Comparison of ENCODE assay signal across 12 mouse cellular contexts in genomic region chr4:137313511-137313910, GRCm38 (mm10). TPM values are rescaled to one million over a fixed set of nuclear protein-coding genes. Genes with fewer than 3 reads are reported as not detected.
DNase-seq lines count a peak whose midpoint lies in the region; ATAC-seq and TF ChIP-seq lines count a peak whose summit lies in the region.
"Had no signal": no experiment of that assay in that cellular context is flagged by ENCODE, and none has a peak within 500 bp of the region (broad histone marks: within the 10 kb centered on the region; RNA-seq: fewer than 3 reads in every experiment).

No protein-coding gene starts in this region.

- H3K4me2 ChIP-seq in hindbrain, postnatal 0 days (ENCODE audit: low read depth, low read length): no peak overlapping the region
- H3K4me2 ChIP-seq in hindbrain, embryonic 12.5 days (replicated peaks): no peak overlapping the region
- H3K4me2 ChIP-seq in midbrain, postnatal 0 days (ENCODE audit: low read depth, low read length, poor library complexity, severe bottlenecking): no peak overlapping the region
- H3K4me2 ChIP-seq in midbrain, embryonic 16.5 days (ENCODE audit: low read length): no peak overlapping the region
- H3K4me2 ChIP-seq: liver, embryonic 13.5 days had no signal

- 45% methylated on average over 2 of the region's 2 CpGs for WGBS in hindbrain, postnatal 0 days
- 71% methylated on average over 2 of the region's 2 CpGs for WGBS in hindbrain, embryonic 12.5 days
- 50% methylated on average over 2 of the region's 2 CpGs for WGBS in midbrain, postnatal 0 days
- WGBS in midbrain, embryonic 16.5 days: 62% methylated on average over 2 of the region's 2 CpGs

- H3K36me3 ChIP-seq in hindbrain, postnatal 0 days (ENCODE audit: insufficient read depth, low read length): no peaks in the 10 kb centered on the region
- H3K36me3 ChIP-seq in hindbrain, embryonic 12.5 days: peaks cover 12% of the 10 kb centered on the region; the same call in 1 of the 2 replicates
- no peaks in the 10 kb centered on the region for H3K36me3 ChIP-seq in midbrain, postnatal 0 days (ENCODE audit: insufficient read depth, low read length)
- H3K36me3 ChIP-seq in midbrain, embryonic 16.5 days (ENCODE audit: control insufficient read depth, insufficient read depth, low read length): peaks cover 4% of the 10 kb centered on the region; the same call in 1 of the 2 replicates

- H3K27me3 ChIP-seq in hindbrain, postnatal 0 days (ENCODE audit: insufficient read depth, low read length): no peaks in the 10 kb centered on the region
- H3K27me3 ChIP-seq in hindbrain, embryonic 12.5 days: no peaks in the 10 kb centered on the region
- H3K27me3 ChIP-seq in midbrain, postnatal 0 days (ENCODE audit: insufficient read depth, low read length): no peaks in the 10 kb centered on the region
- no peaks in the 10 kb centered on the region for H3K27me3 ChIP-seq in midbrain, embryonic 16.5 days (ENCODE audit: control insufficient read depth, insufficient read depth, low read depth, low read length)
- H3K27me3 ChIP-seq: liver, embryonic 13.5 days had no signal

- DNase-seq in hindbrain, postnatal 0 days (ENCODE audit: low spot score): peak; percentile 77
- peak; percentile 67 for DNase-seq in midbrain, postnatal 0 days (ENCODE audit: low spot score)
- peak; percentile 57 for DNase-seq in brain, embryonic 14.5 days (ENCODE audit: low read depth)
- no peak for DNase-seq in frontal cortex, postnatal 10 days (ENCODE audit: low spot score in 2 of 2)
- DNase-seq in thymus, postnatal 4 days: no peak
- DNase-seq: heart, postnatal 14 days; kidney, postnatal 36 days; liver, embryonic 13.5 days; right cerebral cortex, postnatal 25 days had no signal

- H3K27ac ChIP-seq in hindbrain, postnatal 0 days: no peak overlapping the region
- H3K27ac ChIP-seq in hindbrain, embryonic 12.5 days: no peak overlapping the region
- H3K27ac ChIP-seq in midbrain, postnatal 0 days (ENCODE audit: low read depth, low read length): no peak overlapping the region
- no peak overlapping the region for H3K27ac ChIP-seq in midbrain, embryonic 16.5 days (ENCODE audit: low read length)
- H3K27ac ChIP-seq: liver, embryonic 13.5 days had no signal

- TF ChIP-seq CTCF in hindbrain, postnatal 0 days (IDR thresholded peaks at IDR 0.05; ENCODE audit: low read depth): peak; percentile 52
- peak; percentile 67 for TF ChIP-seq CTCF in midbrain, postnatal 0 days (IDR thresholded peaks at IDR 0.05)
- 0 out of 2 replicates have a peak, but pooled peaks have one; percentile 6 for TF ChIP-seq CTCF in brain, embryonic 14.5 days (IDR thresholded peaks at IDR 0.05; ENCODE audit: borderline replicate concordance, extremely low read depth, insufficient read depth, insufficient read length)

- ATAC-seq in hindbrain, postnatal 0 days: no peak
- ATAC-seq in hindbrain, embryonic 12.5 days (ENCODE audit: low FRiP score): no peak
- no peak for ATAC-seq in midbrain, postnatal 0 days (ENCODE audit: low FRiP score)
- ATAC-seq in midbrain, embryonic 16.5 days: no peak

- no peak overlapping the region for H3K9ac ChIP-seq in hindbrain, postnatal 0 days (replicated peaks; ENCODE audit: low read length)
- H3K9ac ChIP-seq in hindbrain, embryonic 12.5 days: no peak overlapping the region
- H3K9ac ChIP-seq in midbrain, postnatal 0 days (replicated peaks; ENCODE audit: low read length, poor library complexity, severe bottlenecking): no peak overlapping the region
- H3K9ac ChIP-seq in midbrain, embryonic 16.5 days (ENCODE audit: low read depth, low read length): no peak overlapping the region
- H3K9ac ChIP-seq: liver, embryonic 13.5 days had no signal

- H3K4me3 ChIP-seq in hindbrain, postnatal 0 days (ENCODE audit: low read length): no peak overlapping the region
- H3K4me3 ChIP-seq in hindbrain, embryonic 12.5 days: no peak overlapping the region
- H3K4me3 ChIP-seq in midbrain, postnatal 0 days (ENCODE audit: low read depth, low read length): no peak overlapping the region
- no peak overlapping the region for H3K4me3 ChIP-seq in midbrain, embryonic 16.5 days (ENCODE audit: low read depth, low read length)
- H3K4me3 ChIP-seq: liver, embryonic 13.5 days; myocyte had no signal

- no peak for TF ChIP-seq POLR2A in brain, embryonic 14.5 days (IDR thresholded peaks at IDR 0.05; ENCODE audit: borderline replicate concordance, extremely low read depth, insufficient read depth, insufficient read length, poor library complexity, severe bottlenecking)

- H3K9me3 ChIP-seq in hindbrain, postnatal 0 days (ENCODE audit: low read length): no peaks in the 10 kb centered on the region
- H3K9me3 ChIP-seq in hindbrain, embryonic 12.5 days (replicated peaks): no peaks in the 10 kb centered on the region
- H3K9me3 ChIP-seq in midbrain, postnatal 0 days (ENCODE audit: low read length): no peaks in the 10 kb centered on the region
- H3K9me3 ChIP-seq in midbrain, embryonic 16.5 days (replicated peaks; ENCODE audit: control insufficient read depth, low read length, poor library complexity, severe bottlenecking): no peaks in the 10 kb centered on the region
- H3K9me3 ChIP-seq: liver, embryonic 13.5 days had no signal

- H3K4me1 ChIP-seq in hindbrain, postnatal 0 days (ENCODE audit: insufficient read depth, low read length): no peaks in the 10 kb centered on the region
- no peaks in the 10 kb centered on the region for H3K4me1 ChIP-seq in hindbrain, embryonic 12.5 days
- H3K4me1 ChIP-seq in midbrain, postnatal 0 days (ENCODE audit: insufficient read depth, low read length): no peaks in the 10 kb centered on the region
- peaks cover 4% of the 10 kb centered on the region; the same call in 1 of the 2 replicates for H3K4me1 ChIP-seq in midbrain, embryonic 16.5 days (ENCODE audit: control insufficient read depth, insufficient read depth, low read length)

RNA-seq across cellular contexts. Expression of gene Wnt4, which starts 36.2 kb away (rescaled TPM):
- 3.1 and 3.8 TPM in 2 replicates for total RNA-seq in hindbrain, postnatal 0 days (2014; rRNA removed)
- polyA plus RNA-seq in hindbrain, postnatal 0 days (2015; fragmentation: Nextera tagmentation; extraction: Ambion mirVana): 3.2 and 3.4 TPM in 2 replicates
- polyA plus RNA-seq in hindbrain, embryonic 12.5 days (2016; fragmentation: Nextera tagmentation; extraction: Ambion mirVana): 3.7 and 5.0 TPM in 2 replicates
- 5.6 and 6.3 TPM in 2 replicates for total RNA-seq in midbrain, postnatal 0 days (2014; rRNA removed)
- polyA plus RNA-seq in midbrain, postnatal 0 days (2015; fragmentation: Nextera tagmentation; extraction: Ambion mirVana): 5.2 and 6.0 TPM in 2 replicates
- polyA plus RNA-seq in midbrain, embryonic 16.5 days (2015; fragmentation: Nextera tagmentation; extraction: Ambion mirVana): 1.6 and 2.7 TPM in 2 replicates
- 2.1 and 4.6 TPM in 2 replicates for polyA plus RNA-seq in brain, embryonic 14.5 days (2012; rRNA removed)

RNA-seq across cellular contexts. Expression of gene Cdc42, which starts 44.0 kb away (rescaled TPM):
- total RNA-seq in hindbrain, postnatal 0 days (2014; rRNA removed): 394 and 490 TPM in 2 replicates
- polyA plus RNA-seq in hindbrain, postnatal 0 days (2015; fragmentation: Nextera tagmentation; extraction: Ambion mirVana): 1,008 and 1,049 TPM in 2 replicates
- polyA plus RNA-seq in hindbrain, embryonic 12.5 days (2016; fragmentation: Nextera tagmentation; extraction: Ambion mirVana): 666 and 694 TPM in 2 replicates
- 583 and 680 TPM in 2 replicates for total RNA-seq in midbrain, postnatal 0 days (2014; rRNA removed)
- polyA plus RNA-seq in midbrain, postnatal 0 days (2015; fragmentation: Nextera tagmentation; extraction: Ambion mirVana): 1,182 and 1,189 TPM in 2 replicates
- 1,054 and 1,095 TPM in 2 replicates for polyA plus RNA-seq in midbrain, embryonic 16.5 days (2015; fragmentation: Nextera tagmentation; extraction: Ambion mirVana)
- polyA plus RNA-seq in brain, embryonic 14.5 days (2012; rRNA removed): 402 and 445 TPM in 2 replicates

Comparison
In these comparisons a context has a peak if more than half of its experiments do, and no peak if none do; other contexts are left out.
1. DNase-seq: peak in hindbrain, postnatal 0 days (single experiment), midbrain, postnatal 0 days (single experiment) and brain, embryonic 14.5 days (single experiment); none in frontal cortex, postnatal 10 days (0 of 2) and thymus, postnatal 4 days (single experiment).
2. CTCF ChIP-seq: peak in every context shown above with its lines; median percentile 67 in midbrain, postnatal 0 days; 52 in hindbrain, postnatal 0 days; 6 in brain, embryonic 14.5 days.